Mouse (Mus musculus): Measurements from ENCODE around the gene Obsl1. TPM values are rescaled to one million over a fixed set of nuclear protein-coding genes. Genes with fewer than 3 reads are reported as not detected.

Gene Obsl1
- polyA plus RNA-seq, 1 experiment from 2014 or later = 42.6 TPM

GRCm38 (mm10) chr1:75519576-75519975 is 13.3 kb upstream of the Obsl1 start:
- H3K9me3 ChIP-seq (replicated peaks; ENCODE audit: low read length) = no peaks in the 10 kb centered on the region
- ATAC-seq (replicated peaks; ENCODE audit: low FRiP score, low read depth) (no peak), DNase-seq (ENCODE audit: low spot score) (peak; percentile 73)
- no peak for TF ChIP-seq CTCF (IDR thresholded peaks at IDR 0.05; ENCODE audit: low read depth)
- no peak overlapping the region for H3K4me2 ChIP-seq (ENCODE audit: low read length)
- H3K4me1 ChIP-seq (replicated peaks; ENCODE audit: insufficient read depth, low read length) = no peaks in the 10 kb centered on the region; the same call in 1 of the 2 replicates
- 49% methylated on average over 5 of the region's 5 CpGs for WGBS
- peak overlapping the region; percentile 87; the same call in 1 of the 2 replicates for H3K27ac ChIP-seq
- no peaks in the 10 kb centered on the region for H3K27me3 ChIP-seq (ENCODE audit: insufficient read depth, low read length)
- no peaks in the 10 kb centered on the region for H3K36me3 ChIP-seq (ENCODE audit: insufficient read depth, low read length)
- H3K9ac ChIP-seq (ENCODE audit: low read depth, low read length) = no peak overlapping the region
- H3K4me3 ChIP-seq (replicated peaks; ENCODE audit: low read depth, low read length) = no peak overlapping the region

- no peak for TF ChIP-seq CTCF (IDR thresholded peaks at IDR 0.05; ENCODE audit: low read depth)
- no peaks in the 10 kb centered on the region; the same call in 1 of the 2 replicates for H3K4me1 ChIP-seq (replicated peaks; ENCODE audit: insufficient read depth, low read length)
- no peak overlapping the region for H3K4me3 ChIP-seq (replicated peaks; ENCODE audit: low read depth, low read length)
- no peak overlapping the region for H3K9ac ChIP-seq (ENCODE audit: low read depth, low read length)
- ATAC-seq (replicated peaks; ENCODE audit: low FRiP score, low read depth) (no peak), DNase-seq (ENCODE audit: low spot score) (no peak)
- H3K9me3 ChIP-seq (replicated peaks; ENCODE audit: low read length) = no peaks in the 10 kb centered on the region
- no peak overlapping the region for H3K4me2 ChIP-seq (ENCODE audit: low read length)
- 0 out of 2 replicates have a peak overlapping the region, but pooled peaks have one; percentile 13 for H3K27ac ChIP-seq
- no peaks in the 10 kb centered on the region for H3K27me3 ChIP-seq (ENCODE audit: insufficient read depth, low read length)
- WGBS = 93% methylated on average over 4 of the region's 4 CpGs
- H3K36me3 ChIP-seq (ENCODE audit: insufficient read depth, low read length) = no peaks in the 10 kb centered on the region
Observed at GRCm38 (mm10) chr1:75518427-75518826, 12.2 kb upstream of the Obsl1 start.

DNA sequence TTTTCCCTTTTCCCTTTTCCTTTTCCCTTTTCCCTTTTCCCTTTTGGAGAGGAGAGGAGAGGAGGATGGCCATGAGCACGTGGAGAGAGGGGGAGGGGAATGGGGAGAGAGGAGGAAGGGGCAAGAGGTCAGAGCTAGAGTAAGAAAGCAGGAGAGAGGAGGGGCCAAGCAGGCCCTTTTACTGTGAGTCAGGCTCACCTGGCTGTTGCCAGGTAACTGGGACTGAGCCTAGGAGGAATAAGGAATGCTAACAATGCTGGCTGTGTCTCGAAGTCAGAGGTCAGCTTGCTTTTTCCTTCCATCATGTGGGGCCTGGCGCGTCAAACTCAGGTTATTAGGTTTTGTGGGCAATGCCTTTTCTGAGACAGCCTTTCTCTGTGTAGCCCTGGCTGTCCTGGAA is 11.7 kb upstream of the Obsl1 start:
- peak; percentile 52; the same call in 1 of the 2 replicates for ATAC-seq (replicated peaks; ENCODE audit: low FRiP score, low read depth)
- Histone ChIP-seq H3K9me3 (replicated peaks; ENCODE audit: low read length) (no peaks in the 10 kb centered on the region), H3K9ac (ENCODE audit: low read depth, low read length) (no peak overlapping the region), H3K4me2 (ENCODE audit: low read length) (no peak overlapping the region), H3K4me1 (replicated peaks; ENCODE audit: insufficient read depth, low read length) (no peaks in the 10 kb centered on the region; the same call in 1 of the 2 replicates), H3K27me3 (ENCODE audit: insufficient read depth, low read length) (no peaks in the 10 kb centered on the region), H3K36me3 (ENCODE audit: insufficient read depth, low read length) (no peaks in the 10 kb centered on the region), H3K4me3 (replicated peaks; ENCODE audit: low read depth, low read length) (no peak overlapping the region), H3K27ac (0 out of 2 replicates have a peak overlapping the region, but pooled peaks have one; percentile 13)
- peak; percentile 46 for DNase-seq (ENCODE audit: low spot score)
- 49% methylated on average over 4 of the region's 4 CpGs for WGBS
- no peak for TF ChIP-seq CTCF (IDR thresholded peaks at IDR 0.05; ENCODE audit: low read depth)

- Histone ChIP-seq H3K9ac (ENCODE audit: low read depth, low read length) (no peak overlapping the region), H3K4me3 (replicated peaks; ENCODE audit: low read depth, low read length) (no peak overlapping the region), H3K4me2 (ENCODE audit: low read length) (no peak overlapping the region), H3K27me3 (ENCODE audit: insufficient read depth, low read length) (no peaks in the 10 kb centered on the region), H3K4me1 (replicated peaks; ENCODE audit: insufficient read depth, low read length) (no peaks in the 10 kb centered on the region; the same call in 1 of the 2 replicates), H3K36me3 (ENCODE audit: insufficient read depth, low read length) (no peaks in the 10 kb centered on the region), H3K9me3 (replicated peaks; ENCODE audit: low read length) (no peaks in the 10 kb centered on the region), H3K27ac (no peak overlapping the region)
- WGBS = 74% methylated on average over 15 of the region's 15 CpGs
- DNase-seq (ENCODE audit: low spot score) = no peak
- ATAC-seq (replicated peaks; ENCODE audit: low FRiP score, low read depth) = no peak
- no peak for TF ChIP-seq CTCF (IDR thresholded peaks at IDR 0.05; ENCODE audit: low read depth)
Observed at GRCm38 (mm10) chr1:75516703-75517380, 10.6 kb upstream of the Obsl1 start.

GRCm38 (mm10) chr1:75512550-75512949 is 6.3 kb upstream of the Obsl1 start:
- H3K27ac ChIP-seq = no peak overlapping the region
- H3K9ac ChIP-seq (ENCODE audit: low read depth, low read length) = no peak overlapping the region
- H3K27me3 ChIP-seq (ENCODE audit: insufficient read depth, low read length) = no peaks in the 10 kb centered on the region
- TF ChIP-seq CTCF (IDR thresholded peaks at IDR 0.05; ENCODE audit: low read depth) = no peak
- H3K4me3 ChIP-seq (replicated peaks; ENCODE audit: low read depth, low read length) = no peak overlapping the region
- no peak overlapping the region for H3K4me2 ChIP-seq (ENCODE audit: low read length)
- ATAC-seq (replicated peaks; ENCODE audit: low FRiP score, low read depth) (no peak), DNase-seq (ENCODE audit: low spot score) (no peak)
- H3K9me3 ChIP-seq (replicated peaks; ENCODE audit: low read length) = no peaks in the 10 kb centered on the region
- no peaks in the 10 kb centered on the region for H3K36me3 ChIP-seq (ENCODE audit: insufficient read depth, low read length)
- no peaks in the 10 kb centered on the region; the same call in 1 of the 2 replicates for H3K4me1 ChIP-seq (replicated peaks; ENCODE audit: insufficient read depth, low read length)
- 86% methylated on average over 3 of the region's 3 CpGs for WGBS

- no peaks in the 10 kb centered on the region for H3K36me3 ChIP-seq (ENCODE audit: insufficient read depth, low read length)
- no peak overlapping the region for H3K9ac ChIP-seq (ENCODE audit: low read depth, low read length)
- no peak overlapping the region for H3K4me3 ChIP-seq (replicated peaks; ENCODE audit: low read depth, low read length)
- no peaks in the 10 kb centered on the region for H3K27me3 ChIP-seq (ENCODE audit: insufficient read depth, low read length)
- H3K4me1 ChIP-seq (replicated peaks; ENCODE audit: insufficient read depth, low read length) = peaks cover 6% of the 10 kb centered on the region; the same call in 1 of the 2 replicates
- TF ChIP-seq CTCF (IDR thresholded peaks at IDR 0.05; ENCODE audit: low read depth) = no peak
- H3K4me2 ChIP-seq (ENCODE audit: low read length) = no peak overlapping the region
- ATAC-seq (replicated peaks; ENCODE audit: low FRiP score, low read depth) (no peak), DNase-seq (ENCODE audit: low spot score) (no peak)
- no peaks in the 10 kb centered on the region for H3K9me3 ChIP-seq (replicated peaks; ENCODE audit: low read length)
- 0 out of 2 replicates have a peak overlapping the region, but pooled peaks have one; percentile 6 for H3K27ac ChIP-seq
- WGBS = 58% methylated on average over 4 of the region's 4 CpGs
Observed at GRCm38 (mm10) chr1:75511437-75512210, 5.4 kb upstream of the Obsl1 start.

Measured in kidney, postnatal 0 days (tissue).